15 mouse cellular contexts compared by ENCODE assay signal in genomic region chr14:73048937-73049336, GRCm38 (mm10). TPM values are rescaled to one million over a fixed set of nuclear protein-coding genes. Genes with fewer than 3 reads are reported as not detected.
DNase-seq lines count a peak whose midpoint lies in the region; ATAC-seq and TF ChIP-seq lines count a peak whose summit lies in the region.
"Had no signal": no experiment of that assay in that cellular context is flagged by ENCODE, and none has a peak within 500 bp of the region (broad histone marks: within the 10 kb centered on the region; RNA-seq: fewer than 3 reads in every experiment).

Cysltr2 (minus strand) TSS chr14:73049114.

- ATAC-seq in liver, postnatal 0 days: no peak
- no peak for ATAC-seq in stomach, postnatal 0 days (ENCODE audit: low FRiP score, low TSS enrichment)
- ATAC-seq: forebrain, embryonic 13.5 days had no signal

- 0 out of 2 replicates have a peak, but pooled peaks cover 3% of the 10 kb centered on the region for H3K4me1 ChIP-seq in liver, postnatal 0 days (ENCODE audit: insufficient read depth)
- peaks cover 0 to 2% of the 10 kb centered on the region in 2 experiments; a peak in 1 of 4 replicates for H3K4me1 ChIP-seq in CH12.LX (ENCODE audit: control insufficient read depth in 1 of 2, insufficient read depth in 2 of 2)
- no peaks in the 10 kb centered on the region for H3K4me1 ChIP-seq in stomach, postnatal 0 days (replicated peaks; ENCODE audit: control insufficient read depth, insufficient read depth)
- H3K4me1 ChIP-seq: embryonic facial prominence, embryonic 12.5 days; forebrain, embryonic 13.5 days; heart, embryonic 13.5 days; hindbrain, embryonic 15.5 days; liver, embryonic 15.5 days had no signal

- H3K9ac ChIP-seq in liver, postnatal 0 days (replicated peaks): no peak within 1 kb of the TSS
- peak within 1 kb of the TSS; percentile 56 for H3K9ac ChIP-seq in CH12.LX (ENCODE audit: insufficient read depth, low read depth)
- H3K9ac ChIP-seq in stomach, postnatal 0 days (ENCODE audit: low read length): no peak within 1 kb of the TSS
- H3K9ac ChIP-seq: embryonic facial prominence, embryonic 12.5 days; forebrain, embryonic 13.5 days; heart, embryonic 13.5 days; hindbrain, embryonic 15.5 days; liver, embryonic 15.5 days had no signal

- DNase-seq in liver, postnatal 0 days: no peak
- DNase-seq in liver: no peak
- DNase-seq in CH12.LX (ENCODE audit: extremely low read depth): no peak
- peak; percentile 24 for DNase-seq in lung, postnatal 10 days
- DNase-seq in skeletal muscle tissue, adult 2 months (ENCODE audit: low read depth, low spot score): peak; percentile 2
- DNase-seq in urinary bladder, postnatal 4 days (ENCODE audit: low spot score in 2 of 2): no peak
- no peak for DNase-seq in stomach, postnatal 0 days (ENCODE audit: low spot score)
- DNase-seq in cerebellum, postnatal 4 days (ENCODE audit: low spot score in 2 of 2): no peak
- DNase-seq: cerebellum, adult 9-10 months; kidney, postnatal 25 days had no signal

- no peak within 1 kb of the TSS for H3K4me3 ChIP-seq in liver, postnatal 0 days (ENCODE audit: low read depth, low read length)
- peak within 1 kb of the TSS in 2 of 3 experiments; percentile 57 to 65 for H3K4me3 ChIP-seq in CH12.LX (replicated peaks in 1 of 3; ENCODE audit: low read depth in 2 of 3, low read length in 2 of 3, poor library complexity in 1 of 3)
- H3K4me3 ChIP-seq in stomach, postnatal 0 days (ENCODE audit: low read depth, low read length): no peak within 1 kb of the TSS
- H3K4me3 ChIP-seq: embryonic facial prominence, embryonic 12.5 days; forebrain, embryonic 13.5 days; heart, embryonic 13.5 days; hindbrain, embryonic 15.5 days; liver, embryonic 15.5 days had no signal

- no peak within 1 kb of the TSS for H3K27ac ChIP-seq in liver, postnatal 0 days (ENCODE audit: low read depth)
- H3K27ac ChIP-seq in CH12.LX (ENCODE audit: insufficient read depth, low read depth): no peak within 1 kb of the TSS
- H3K27ac ChIP-seq in stomach, postnatal 0 days (replicated peaks): no peak within 1 kb of the TSS
- H3K27ac ChIP-seq: embryonic facial prominence, embryonic 12.5 days; forebrain, embryonic 13.5 days; heart, embryonic 13.5 days; hindbrain, embryonic 15.5 days; liver, embryonic 15.5 days had no signal

- in situ Hi-C loops in CH12.LX (cut with MboI; ENCODE audit: low pct_ligation_motif_present, low pct_unique_long_range_greater_than_20kb, low sequenced_read_pairs): no loop called here

- TF ChIP-seq RAD21 in CH12.LX (IDR thresholded peaks at IDR 0.05; ENCODE audit: low read depth, low read length): no peak

- WGBS in liver, postnatal 0 days (ENCODE audit: insufficient replicate concordance): 69% methylated on average over 6 of the region's 6 CpGs
- WGBS in stomach, postnatal 0 days: 53% methylated on average over 6 of the region's 6 CpGs

- no peak for TF ChIP-seq POLR2A in CH12.LX (IDR thresholded peaks at IDR 0.05; ENCODE audit: low read depth, low read length)

- no peaks in the 10 kb centered on the region for H3K36me3 ChIP-seq in liver, postnatal 0 days (replicated peaks; ENCODE audit: insufficient read depth, low read length)
- no peaks in the 10 kb centered on the region for H3K36me3 ChIP-seq in CH12.LX (replicated peaks in 1 of 2; ENCODE audit: control insufficient read depth in 1 of 2, insufficient read depth in 1 of 2, low read length in 1 of 2)
- H3K36me3 ChIP-seq in stomach, postnatal 0 days (ENCODE audit: control insufficient read depth, insufficient read depth, low read length): no peaks in the 10 kb centered on the region
- H3K36me3 ChIP-seq: embryonic facial prominence, embryonic 12.5 days; heart, embryonic 13.5 days; hindbrain, embryonic 15.5 days; liver, embryonic 15.5 days had no signal

- dilution Hi-C loops in CH12.LX (cut with MboI; ENCODE audit: extremely low pct_ligation_motif_present, extremely low pct_unique_long_range_greater_than_20kb, low sequenced_read_pairs): no loop called here

- no peaks in the 10 kb centered on the region for H3K79me2 ChIP-seq in CH12.LX (replicated peaks; ENCODE audit: control insufficient read depth, extremely low read depth, insufficient read depth, poor library complexity, severe bottlenecking)

- no peaks in the 10 kb centered on the region for H3K27me3 ChIP-seq in liver, postnatal 0 days (ENCODE audit: insufficient read depth, low read length)
- no peaks in the 10 kb centered on the region for H3K27me3 ChIP-seq in CH12.LX (replicated peaks)
- H3K27me3 ChIP-seq in stomach, postnatal 0 days (ENCODE audit: control insufficient read depth, insufficient read depth, low read length): no peaks in the 10 kb centered on the region
- H3K27me3 ChIP-seq: embryonic facial prominence, embryonic 12.5 days; forebrain, embryonic 13.5 days; hindbrain, embryonic 15.5 days; liver, embryonic 15.5 days had no signal

- TF ChIP-seq EP300 in liver, postnatal 0 days (IDR thresholded peaks at IDR 0.05; ENCODE audit: low read depth): no peak
- TF ChIP-seq EP300 in CH12.LX (IDR thresholded peaks at IDR 0.05; ENCODE audit: low read length): no peak
- no peak for TF ChIP-seq EP300 in stomach, postnatal 0 days (optimal IDR thresholded peaks at IDR 0.05)

- no peak for TF ChIP-seq CTCF in liver, postnatal 0 days (IDR thresholded peaks at IDR 0.05; ENCODE audit: low read depth)
- TF ChIP-seq CTCF in CH12.LX (conservative IDR thresholded peaks at IDR 0.05 in 1 of 2, IDR thresholded peaks at IDR 0.05 in 1 of 2; ENCODE audit: low read depth in 2 of 2, low read length in 2 of 2): no peak
- no peak for TF ChIP-seq CTCF in stomach, postnatal 0 days (IDR thresholded peaks at IDR 0.05; ENCODE audit: low read depth)

- H3K9me3 ChIP-seq in liver, postnatal 0 days (ENCODE audit: low read length): no peaks in the 10 kb centered on the region
- no peaks in the 10 kb centered on the region for H3K9me3 ChIP-seq in CH12.LX (replicated peaks; ENCODE audit: low read length)
- no peaks in the 10 kb centered on the region for H3K9me3 ChIP-seq in stomach, postnatal 0 days (ENCODE audit: control insufficient read depth, low read length)
- H3K9me3 ChIP-seq: embryonic facial prominence, embryonic 12.5 days; forebrain, embryonic 13.5 days; heart, embryonic 13.5 days; hindbrain, embryonic 15.5 days; liver, embryonic 15.5 days had no signal

- peak within 1 kb of the TSS; percentile 13; the same call in 1 of the 2 replicates for H3K4me2 ChIP-seq in liver, postnatal 0 days (ENCODE audit: low read depth, low read length)
- peak within 1 kb of the TSS; percentile 90 for H3K4me2 ChIP-seq in CH12.LX (ENCODE audit: insufficient read depth, low read depth, poor library complexity, severe bottlenecking)
- H3K4me2 ChIP-seq in stomach, postnatal 0 days (replicated peaks; ENCODE audit: low read depth): no peak within 1 kb of the TSS
- H3K4me2 ChIP-seq: embryonic facial prominence, embryonic 12.5 days; forebrain, embryonic 13.5 days; heart, embryonic 13.5 days; hindbrain, embryonic 15.5 days; liver, embryonic 15.5 days had no signal

TF ChIP-seq in CH12.LX, 34 proteins besides CTCF, POLR2A, EP300 and RAD21:
- TF ChIP-seq ZC3H11A (IDR thresholded peaks at IDR 0.05; ENCODE audit: low read depth, low read length): no peak
- TF ChIP-seq TCF12 (IDR thresholded peaks at IDR 0.05; ENCODE audit: low read depth, low read length): 0 out of 2 replicates have a peak, but pooled peaks have one; percentile 26

RNA-seq across cellular contexts. Expression of gene Cysltr2, which starts in this region (rescaled TPM):
- polyA plus RNA-seq in liver, postnatal 0 days (2015; fragmentation: Nextera tagmentation; extraction: Ambion mirVana): 0.58 and 0.84 TPM in 2 replicates
- total RNA-seq in CH12.LX (2012; rRNA removed): 1.4 and 2.0 TPM in 2 replicates
- 0.47 TPM in 1 of 2 replicates, not detected in the other for total RNA-seq in CH12.LX (2014; rRNA removed)
- polyA plus RNA-seq in CH12.LX (2012; ENCODE audit: insufficient read length, low read depth): 0.61 and 0.89 TPM in 2 replicates
- 0.10 and 0.22 TPM in 2 replicates for polyA plus RNA-seq in stomach, postnatal 0 days (2015; fragmentation: Nextera tagmentation; extraction: Ambion mirVana)
- polyA plus RNA-seq: embryonic facial prominence, embryonic 12.5 days; forebrain, embryonic 13.5 days; heart, embryonic 13.5 days had no signal

Comparison
In these comparisons a context has a peak if more than half of its experiments do, and no peak if none do; other contexts are left out.
1. DNase-seq: peak in lung, postnatal 10 days (single experiment) and skeletal muscle tissue, adult 2 months (single experiment); none in liver, postnatal 0 days (single experiment), liver (single experiment), CH12.LX (single experiment), urinary bladder, postnatal 4 days (0 of 2), stomach, postnatal 0 days (single experiment) and cerebellum, postnatal 4 days (0 of 2).
2. H3K4me3 ChIP-seq: peak in CH12.LX (2 of 3); none in liver, postnatal 0 days (single experiment) and stomach, postnatal 0 days (single experiment).